Mouse (Mus musculus): ENCODE results near the gene Lsm11.

Lsm11 gene

GRCm38 (mm10) chr11:45944643-45945156, at the start of gene Lsm11:
Gene Lsm11, minus strand, starts transcription at chr11:45944935.
- DNase-seq: peak; percentile 98

DNA sequence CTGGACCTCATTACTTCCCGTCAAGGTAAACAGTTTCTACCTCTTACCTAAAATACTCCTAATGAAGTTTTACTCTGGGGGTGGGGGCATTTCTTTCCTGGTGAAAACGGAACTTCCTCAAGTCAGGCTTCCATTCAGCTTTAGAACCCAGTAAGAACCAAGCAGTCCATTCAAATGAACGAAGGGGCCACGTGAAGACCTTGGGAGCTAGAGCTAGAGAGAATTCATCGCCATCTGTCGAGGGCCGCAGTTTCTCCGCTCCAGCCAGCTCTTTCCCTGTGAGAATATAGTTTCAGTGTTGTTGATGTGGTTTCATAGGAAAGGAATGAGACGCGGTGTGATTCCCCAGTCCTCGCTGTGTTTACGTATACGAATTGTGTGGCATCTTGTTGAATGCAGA, 47.4 kb upstream of the Lsm11 start:
- DNase-seq: no peak

DNA sequence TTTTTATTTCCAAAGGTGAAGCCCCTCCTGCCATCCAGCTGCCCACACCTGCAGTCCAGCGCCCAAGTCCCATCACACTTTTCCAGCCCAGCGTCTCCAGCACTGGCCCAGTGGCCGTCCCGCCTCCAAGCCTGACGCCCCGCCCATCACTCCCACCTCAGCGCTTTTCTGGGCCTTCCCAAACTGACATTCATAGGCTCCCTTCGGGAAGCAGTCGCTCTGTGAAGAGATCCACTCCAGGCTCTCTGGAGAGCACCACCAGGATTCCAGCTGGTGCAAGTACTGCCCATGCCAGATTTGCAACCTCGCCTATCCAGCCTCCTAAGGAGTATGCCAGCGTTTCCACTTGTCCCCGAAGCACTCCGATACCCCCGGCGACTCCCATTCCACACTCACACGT, 46.9 kb upstream of the Lsm11 start:
- DNase-seq: peak; percentile 71 to 77

DNA sequence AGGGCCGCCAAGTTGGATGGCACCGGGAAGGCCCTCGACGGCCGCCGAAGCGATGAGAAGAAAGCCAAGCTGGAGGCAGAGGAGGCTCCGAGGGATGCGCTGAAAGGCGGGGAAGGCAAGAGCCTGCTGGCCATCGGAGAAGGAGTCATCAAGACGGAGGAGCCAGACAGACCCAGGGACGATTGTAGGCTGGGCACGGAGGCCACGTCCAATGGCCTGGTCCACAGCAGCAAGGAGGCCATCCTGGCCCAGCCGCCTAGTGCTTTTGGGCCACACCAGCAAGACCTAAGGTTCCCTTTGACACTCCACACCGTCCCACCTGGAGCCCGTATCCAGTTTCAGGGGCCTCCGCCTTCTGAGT, 36.1 kb upstream of the Lsm11 start:
- no peak for DNase-seq

DNA sequence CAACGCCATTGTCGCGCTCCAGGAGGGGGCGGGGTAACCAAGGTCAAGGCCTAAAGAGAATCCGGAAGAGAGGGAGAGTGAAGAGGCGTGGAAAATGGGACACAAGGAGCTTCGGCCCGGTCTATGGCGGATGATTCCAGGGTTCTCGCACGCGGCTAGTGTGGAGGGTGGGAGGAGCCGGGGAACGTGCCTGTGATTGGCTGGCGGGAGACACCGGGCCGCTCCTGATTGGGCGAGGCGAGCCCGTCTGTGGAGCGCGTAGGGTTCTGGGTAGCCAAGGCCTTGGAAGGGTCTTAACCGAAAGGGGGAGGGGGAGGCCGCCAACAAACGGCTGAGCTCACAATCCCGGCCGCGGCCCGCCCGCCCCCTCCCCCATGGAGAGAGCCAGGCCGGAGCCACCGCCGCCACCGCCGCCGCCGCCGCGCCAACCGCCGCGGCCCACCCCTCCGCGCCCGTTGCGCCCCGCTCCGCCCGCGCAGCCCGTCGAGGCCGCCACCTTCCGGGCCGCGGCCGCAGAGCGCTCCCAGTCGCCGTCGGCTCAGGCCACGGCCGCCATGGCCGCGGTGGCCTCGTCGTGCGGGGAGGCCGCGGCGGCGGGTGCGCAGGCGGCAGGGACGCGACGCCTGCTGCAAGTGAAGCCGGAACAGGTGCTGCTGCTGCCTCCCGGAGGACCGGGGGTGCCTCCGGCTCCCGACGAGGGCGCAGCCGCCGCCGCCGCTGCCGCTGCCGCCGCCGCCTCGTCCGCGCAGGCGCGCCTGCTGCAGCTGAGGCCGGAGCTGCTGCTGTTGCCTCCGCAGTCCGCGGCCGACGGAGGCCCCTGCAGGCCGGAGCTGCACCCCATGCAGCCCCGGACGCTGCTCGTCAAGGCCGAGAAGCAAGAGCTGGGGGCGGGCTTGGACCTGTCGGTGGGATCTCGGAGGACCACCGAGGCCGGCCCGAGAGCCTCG, 35.5 kb upstream of the Lsm11 start, which contains the start of gene Sox30:
TSS of gene Sox30 (plus strand) at position 365 of the 947 bp plus-strand sequence.
- DNase-seq: peak; percentile 69 to 82

GRCm38 (mm10) chr11:45976061-45976460, 31.3 kb upstream of the Lsm11 start:
- no peak for DNase-seq

DNA sequence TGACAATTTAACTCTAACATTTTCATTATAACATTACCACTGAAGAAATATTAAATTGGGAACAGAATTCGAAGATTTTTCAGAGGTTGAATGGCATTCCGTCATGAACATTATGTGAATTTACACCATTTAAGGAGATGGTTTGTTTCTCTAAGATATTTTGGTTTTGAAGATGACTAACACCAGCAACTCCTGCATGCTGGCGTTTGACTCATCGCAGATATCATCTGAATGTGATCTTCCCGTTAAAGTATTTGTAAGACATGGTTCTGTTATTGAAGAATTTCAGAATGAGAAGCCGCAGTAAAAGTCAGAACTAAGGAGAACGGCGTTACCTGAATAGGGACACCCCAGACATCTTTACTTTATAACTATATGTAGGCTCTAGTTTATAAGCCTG, 29.7 kb upstream of the Lsm11 start:
- DNase-seq: no peak

DNA sequence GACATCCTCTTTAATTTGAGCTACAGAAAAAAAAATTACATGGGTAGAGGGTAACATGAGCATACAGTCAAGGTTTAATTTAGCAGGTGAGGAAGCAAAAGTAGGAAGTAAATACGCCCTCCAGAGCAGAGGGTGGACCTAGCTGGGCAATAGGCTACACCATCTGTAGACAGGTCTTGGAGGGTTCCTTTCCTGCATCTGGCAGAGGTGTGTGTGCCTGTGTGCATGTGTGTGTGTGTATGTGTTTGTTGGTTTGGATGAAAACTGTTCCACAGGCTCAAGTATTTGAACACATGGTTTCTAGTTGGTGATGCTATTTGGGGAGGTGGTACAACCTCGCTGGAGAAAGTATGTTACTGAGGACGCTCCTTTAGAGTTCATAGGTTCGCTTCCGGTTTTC, 28.9 kb upstream of the Lsm11 start:
- no peak for DNase-seq

- DNase-seq: no peak
Observed at GRCm38 (mm10) chr11:45968466-45968865, 23.7 kb upstream of the Lsm11 start.

DNA sequence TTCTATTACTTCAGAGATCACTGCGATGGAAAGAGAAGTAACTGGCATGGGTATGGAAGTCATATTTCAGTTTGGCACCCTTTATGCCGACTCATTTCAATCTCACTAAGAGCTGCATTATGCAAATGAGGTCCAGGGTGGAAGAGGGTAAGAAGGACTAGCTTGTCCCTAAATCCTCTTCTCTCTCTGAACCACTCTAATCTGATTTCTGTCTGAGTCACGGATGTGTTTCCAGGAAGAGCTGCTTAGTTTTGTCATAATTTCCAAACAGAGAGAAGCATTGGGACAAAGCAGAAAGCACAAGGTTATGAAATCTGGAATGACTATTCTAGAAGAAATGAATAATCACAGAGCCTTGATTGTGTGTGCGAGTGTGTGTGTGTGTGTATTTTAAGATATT, 22.2 kb upstream of the Lsm11 start:
- no peak for DNase-seq

DNA sequence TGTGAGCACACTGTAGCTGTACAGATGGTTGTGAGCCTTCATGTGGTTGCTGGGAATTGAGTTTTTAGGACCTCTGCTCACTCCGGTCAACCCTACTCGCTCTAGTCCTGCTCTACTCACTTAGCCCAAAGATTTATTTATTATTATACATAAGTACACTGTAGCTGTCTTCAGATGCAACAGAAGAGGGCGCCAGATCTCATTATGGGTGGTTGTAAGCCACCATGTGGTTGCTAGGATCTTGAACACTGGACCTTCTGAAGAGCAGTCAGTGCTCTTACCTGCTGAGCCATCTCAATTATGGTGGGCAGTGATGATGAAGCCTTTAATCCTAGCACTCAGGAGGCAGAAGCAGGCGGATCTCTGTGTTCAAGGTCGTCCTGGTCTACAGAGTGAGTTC, 15.3 kb upstream of the Lsm11 start:
- no peak for DNase-seq

- DNase-seq: peak; percentile 63 to 69
Observed at GRCm38 (mm10) chr11:45959598-45959997, 14.9 kb upstream of the Lsm11 start.

DNA sequence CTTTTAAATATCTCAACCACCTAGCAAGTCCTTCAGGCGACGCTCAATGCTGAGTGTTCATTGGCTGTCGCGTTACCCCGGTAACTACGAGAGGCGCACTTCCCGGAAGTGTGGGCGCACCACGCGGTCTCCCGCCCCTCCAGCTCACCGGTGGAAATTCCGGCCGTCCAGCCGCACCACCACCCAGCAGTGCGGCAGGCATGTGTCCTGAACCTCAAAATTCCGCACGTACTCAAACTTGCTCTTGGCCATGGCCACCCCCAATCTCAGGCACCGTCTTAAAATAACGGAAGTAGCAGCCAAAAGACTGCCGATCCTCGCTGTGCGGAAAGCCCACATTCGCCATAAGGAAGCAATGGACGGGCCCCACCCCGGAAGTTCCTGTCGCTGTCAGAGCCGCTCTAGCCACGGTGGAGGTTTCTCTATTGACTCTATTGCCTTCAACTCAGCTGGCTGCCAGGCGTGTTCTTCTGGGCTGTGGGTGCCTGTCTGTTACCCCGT, 10.4 kb upstream of the Lsm11 start, which contains the start of gene Thg1l:
TSS of gene Thg1l (minus strand) at position 368 of the 501 bp plus-strand sequence.
- DNase-seq: peak; percentile 92 to 95

DNA sequence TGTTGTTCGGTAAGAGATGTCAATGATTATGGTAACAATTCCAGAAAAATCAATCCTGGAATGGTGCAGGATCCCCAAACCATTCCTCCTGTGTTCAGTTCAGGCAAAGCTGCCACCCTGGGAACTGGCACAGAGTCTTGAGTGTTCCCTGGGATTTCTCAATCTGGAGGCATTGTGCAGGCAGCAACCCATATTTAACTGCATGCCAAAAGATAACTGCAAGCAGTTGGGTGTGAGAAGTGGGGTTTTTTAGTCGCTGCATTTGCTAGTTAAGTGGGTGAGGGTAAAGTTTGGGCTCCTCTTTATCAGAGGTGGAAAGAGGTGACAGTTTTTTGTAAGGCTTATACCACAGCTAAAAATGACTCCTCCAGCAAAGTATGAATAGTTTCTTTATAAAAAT, 2.8 kb upstream of the Lsm11 start:
- no peak for DNase-seq

DNA sequence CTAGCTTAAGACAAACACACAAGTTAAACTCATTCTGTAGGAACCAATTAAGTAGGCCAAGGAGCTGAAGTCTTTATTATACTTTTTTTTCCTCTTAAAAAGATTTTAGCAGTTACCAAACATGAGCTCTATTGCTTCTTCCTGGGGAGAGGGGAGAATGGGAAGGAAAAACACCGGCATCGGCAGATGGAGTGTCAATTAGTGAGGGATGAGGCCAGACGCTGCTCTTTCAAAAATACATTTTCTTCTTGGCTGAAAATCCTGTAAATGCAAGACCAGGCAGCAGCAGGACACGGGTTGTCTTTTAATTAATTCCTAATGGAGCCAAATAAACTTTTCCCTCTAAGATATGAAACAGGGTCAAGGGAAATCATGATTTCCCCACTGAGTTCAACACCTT, 2.1 kb upstream of the Lsm11 start:
- no peak for DNase-seq

DNA sequence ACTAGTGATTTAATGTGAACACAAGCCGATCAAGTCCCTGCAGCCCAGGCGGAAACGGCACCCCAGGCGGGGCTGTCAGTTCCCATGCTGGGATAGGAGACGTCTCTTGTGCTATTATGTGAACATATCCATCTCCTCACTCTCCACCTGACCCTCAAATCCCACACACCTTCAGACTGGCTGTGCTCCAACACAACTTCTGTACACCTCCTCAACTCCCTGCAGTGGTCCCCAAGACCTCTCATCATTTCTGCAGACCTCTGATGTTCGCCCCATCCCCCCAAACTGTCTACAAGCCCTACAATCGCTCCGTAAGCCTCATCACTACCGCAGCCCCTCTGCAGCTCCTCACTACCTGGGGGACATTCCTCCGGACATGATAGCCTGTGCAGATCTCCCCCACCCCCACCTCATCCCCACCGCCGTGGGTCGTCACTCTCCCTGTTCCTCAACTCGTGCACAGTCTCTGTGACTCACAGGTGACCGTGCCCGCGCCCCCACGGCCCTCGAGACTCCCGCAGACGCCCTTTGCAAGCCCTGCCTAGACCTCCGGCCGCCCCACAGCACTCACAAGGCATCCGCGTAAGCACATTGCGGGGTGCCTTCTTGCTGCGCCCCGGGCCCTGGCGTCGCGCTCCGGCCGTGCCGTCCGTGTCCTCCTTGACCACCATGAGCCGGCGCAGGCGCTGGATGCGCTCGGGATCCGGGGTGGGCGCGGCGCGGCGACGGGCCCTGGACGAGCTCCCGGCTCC, 668 bp downstream of the Lsm11 start:
- peak; percentile 31 to 32 for DNase-seq

- DNase-seq: no peak
Observed at GRCm38 (mm10) chr11:45943108-45943705, 1.5 kb downstream of the Lsm11 start.

- no peak for DNase-seq
Observed at GRCm38 (mm10) chr11:45942281-45942680, 2.5 kb downstream of the Lsm11 start.

GRCm38 (mm10) chr11:45938917-45939316, 5.8 kb downstream of the Lsm11 start:
- no peak for DNase-seq

- no peak for DNase-seq
Observed at GRCm38 (mm10) chr11:45937478-45937877, 7.3 kb downstream of the Lsm11 start.

GRCm38 (mm10) chr11:45932771-45933170, 12.0 kb downstream of the Lsm11 start:
- DNase-seq: no peak

DNA sequence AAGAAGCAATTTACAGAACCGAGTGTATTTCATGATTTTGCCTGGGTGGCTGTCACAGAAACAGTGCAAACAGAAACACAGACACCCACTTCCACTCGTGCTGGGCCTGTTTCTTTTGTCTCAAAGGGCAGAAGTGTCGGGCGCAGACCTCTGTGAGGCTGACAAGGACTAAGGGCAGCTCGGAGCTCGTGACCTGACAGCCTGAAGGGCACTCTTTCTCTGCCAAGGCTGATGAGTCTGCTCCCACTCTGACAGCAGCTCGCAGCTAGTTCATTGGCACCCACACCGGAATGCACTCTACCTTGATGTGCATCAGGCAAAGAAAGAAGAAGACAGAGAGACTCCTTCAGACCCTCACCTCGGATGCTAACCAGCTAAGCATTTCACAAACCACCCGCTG, 15.2 kb downstream of the Lsm11 start:
- no peak for DNase-seq

- DNase-seq: no peak
Observed at GRCm38 (mm10) chr11:45927456-45927855, 17.3 kb downstream of the Lsm11 start.

Measured in kidney, postnatal 4 days (tissue).